Mouse (Mus musculus) embryonic facial prominence, embryonic 14.5 days (tissue): Measurements from ENCODE around the gene Kdm1a. TPM values are rescaled to one million over a fixed set of nuclear protein-coding genes. Genes with fewer than 3 reads are reported as not detected.

ENCODE experiments used
- ATAC-seq: fragments of 200-750 bp; cut with Nextera tagmentation; 2 replicates; pipeline ENCODE4 v1.8.0; 2017; ENCODE audit warnings: low read depth, moderate number of reproducible peaks, moderate TSS enrichment
- DNase-seq: peaks from one replicate; pipeline ENCODE4 v3.0.0-alpha.2; 2015; ENCODE audit warnings: low spot score
- H3K27ac ChIP-seq: fragments of 300-500 bp; sonication (generic); replicated peaks from 2 replicates; pipeline ENCODE4 v1.5.1; 2014; ENCODE audit warnings: low read depth, mild to moderate bottlenecking, low read length, moderate library complexity
- H3K27me3 ChIP-seq: fragments of 300-500 bp; sonication (generic); replicated peaks from 2 replicates; pipeline ENCODE4 v1.6.1; 2014; ENCODE audit warnings: low read length; ENCODE audit not compliant: control insufficient read depth, insufficient read depth
- H3K36me3 ChIP-seq: fragments of 300-500 bp; sonication (generic); 2 replicates; pipeline ENCODE4 v1.6.1; 2014; ENCODE audit warnings: low read length, mixed read lengths; ENCODE audit not compliant: control insufficient read depth, insufficient read depth
- H3K4me1 ChIP-seq: fragments of 300-500 bp; sonication (generic); 2 replicates; pipeline ENCODE4 v1.6.1; 2014; ENCODE audit warnings: antibody characterized with exemption, low read length; ENCODE audit not compliant: control insufficient read depth, insufficient read depth
- H3K4me2 ChIP-seq: fragments of 300-500 bp; sonication (generic); 2 replicates; pipeline ENCODE4 v1.6.1; 2014; ENCODE audit warnings: low read depth, mild to moderate bottlenecking, low read length, moderate library complexity, mixed read lengths
- H3K4me3 ChIP-seq: fragments of 300-500 bp; sonication (generic); 2 replicates; pipeline ENCODE4 v1.5.1; 2014; ENCODE audit warnings: low read depth, mild to moderate bottlenecking, low read length
- H3K9ac ChIP-seq: fragments of 300-500 bp; sonication (generic); 2 replicates; pipeline ENCODE4 v1.6.1; 2014; ENCODE audit warnings: low read depth, mild to moderate bottlenecking, low read length, moderate library complexity, mixed read lengths
- H3K9me3 ChIP-seq: fragments of 300-500 bp; sonication (generic); 2 replicates; pipeline ENCODE4 v1.6.1; 2016; ENCODE audit warnings: low read length; ENCODE audit not compliant: control insufficient read depth
- WGBS: fragments of 180-500 bp; shearing (Covaris S2); extraction: QIAGEN DNeasy Blood & Tissue Kit; methylation state at CpG from one replicate; pipeline ENCODE4 v1.1.7; 2014; 5-methylcytosine and 5-hydroxymethylcytosine counted together
- polyA plus RNA-seq: library from polyadenylated mRNA; unstranded; fragments of >200 nt; fragmentation: Nextera tagmentation; extraction: Ambion mirVana; gene quantifications from 2 replicates; pipeline ENCODE4 v1.2.1, GENCODE M21; 2014

Kdm1a gene
- polyA plus RNA-seq, 1 experiment from 2014 or later = 48.6 TPM

GRCm38 (mm10) chr4:136545151-136545550 lies 57.4 kb downstream of the Kdm1a start:
- Histone ChIP-seq H3K27ac (no peak overlapping the region), H3K4me1 (no peaks in the 10 kb centered on the region), H3K27me3 (no peaks in the 10 kb centered on the region), H3K9ac (no peak overlapping the region), H3K4me2 (no peak overlapping the region), H3K4me3 (no peak overlapping the region), H3K9me3 (no peaks in the 10 kb centered on the region), H3K36me3 (peaks cover 87% of the 10 kb centered on the region)
- DNase-seq (no peak), ATAC-seq (no peak)
- 90% methylated on average over 3 of the region's 3 CpGs for WGBS

- WGBS = 18% methylated on average over 4 of the region's 4 CpGs
- Histone ChIP-seq H3K4me1 (no peaks in the 10 kb centered on the region), H3K27ac (no peak overlapping the region), H3K4me3 (no peak overlapping the region), H3K36me3 (peaks cover 8% of the 10 kb centered on the region; the same call in 1 of the 2 replicates), H3K4me2 (no peak overlapping the region), H3K27me3 (no peaks in the 10 kb centered on the region), H3K9me3 (no peaks in the 10 kb centered on the region), H3K9ac (no peak overlapping the region)
- ATAC-seq (peak; percentile 83), DNase-seq (peak; percentile 82)
Observed at GRCm38 (mm10) chr4:136526412-136526811, 76.1 kb downstream of the Kdm1a start.

GRCm38 (mm10) chr4:136524309-136524708 lies 78.2 kb downstream of the Kdm1a start:
- Histone ChIP-seq H3K9ac (no peak overlapping the region), H3K4me1 (no peaks in the 10 kb centered on the region), H3K36me3 (peaks cover 5% of the 10 kb centered on the region; the same call in 1 of the 2 replicates), H3K4me3 (no peak overlapping the region), H3K4me2 (no peak overlapping the region), H3K9me3 (no peaks in the 10 kb centered on the region), H3K27ac (no peak overlapping the region), H3K27me3 (no peaks in the 10 kb centered on the region)
- DNase-seq = no peak
- no peak for ATAC-seq
- 83% methylated on average over 2 of the region's 2 CpGs for WGBS

GRCm38 (mm10) chr4:136521898-136522297 lies 80.6 kb downstream of the Kdm1a start:
- no peak overlapping the region for H3K9ac ChIP-seq
- DNase-seq = no peak
- WGBS = 75% methylated on average over 5 of the region's 5 CpGs
- no peaks in the 10 kb centered on the region for H3K9me3 ChIP-seq
- no peak overlapping the region for H3K4me2 ChIP-seq
- no peak overlapping the region for H3K4me3 ChIP-seq
- no peak for ATAC-seq
- 0 out of 2 replicates have a peak, but pooled peaks cover 5% of the 10 kb centered on the region for H3K36me3 ChIP-seq
- no peak overlapping the region for H3K27ac ChIP-seq
- no peaks in the 10 kb centered on the region for H3K4me1 ChIP-seq
- no peaks in the 10 kb centered on the region for H3K27me3 ChIP-seq

- Histone ChIP-seq H3K36me3 (0 out of 2 replicates have a peak, but pooled peaks cover 5% of the 10 kb centered on the region), H3K27me3 (no peaks in the 10 kb centered on the region), H3K9ac (no peak overlapping the region), H3K4me1 (no peaks in the 10 kb centered on the region; the same call in 1 of the 2 replicates), H3K27ac (no peak overlapping the region), H3K4me2 (no peak overlapping the region), H3K9me3 (no peaks in the 10 kb centered on the region), H3K4me3 (no peak overlapping the region)
- no peak for DNase-seq
- ATAC-seq = no peak
Observed at GRCm38 (mm10) chr4:136519866-136520265, 82.7 kb downstream of the Kdm1a start.

- WGBS = 91% methylated on average over 2 of the region's 2 CpGs
Observed at GRCm38 (mm10) chr4:136518576-136518975, 83.9 kb downstream of the Kdm1a start.

GRCm38 (mm10) chr4:136518141-136518540 lies 84.4 kb downstream of the Kdm1a start:
- Histone ChIP-seq H3K27me3 (no peaks in the 10 kb centered on the region), H3K4me2 (no peak overlapping the region), H3K4me1 (no peaks in the 10 kb centered on the region; the same call in 1 of the 2 replicates), H3K36me3 (0 out of 2 replicates have a peak, but pooled peaks cover 5% of the 10 kb centered on the region), H3K9me3 (no peaks in the 10 kb centered on the region), H3K9ac (no peak overlapping the region), H3K27ac (no peak overlapping the region), H3K4me3 (no peak overlapping the region)
- 87% methylated on average over 2 of the region's 2 CpGs for WGBS
- DNase-seq = no peak
- ATAC-seq = no peak

More at GRCm38 (mm10) chr4:136518576-136518975, 83.9 kb downstream of the Kdm1a start:
- Histone ChIP-seq H3K27me3 (no peaks in the 10 kb centered on the region), H3K4me2 (no peak overlapping the region), H3K36me3 (0 out of 2 replicates have a peak, but pooled peaks cover 5% of the 10 kb centered on the region), H3K9ac (no peak overlapping the region), H3K9me3 (no peaks in the 10 kb centered on the region), H3K27ac (no peak overlapping the region), H3K4me1 (no peaks in the 10 kb centered on the region; the same call in 1 of the 2 replicates), H3K4me3 (no peak overlapping the region)
- DNase-seq = no peak
- no peak for ATAC-seq

- Histone ChIP-seq H3K36me3 (no peaks in the 10 kb centered on the region), H3K27me3 (no peaks in the 10 kb centered on the region), H3K27ac (no peak overlapping the region), H3K4me3 (no peak overlapping the region), H3K9ac (no peak overlapping the region), H3K4me2 (no peak overlapping the region), H3K4me1 (peaks cover 16% of the 10 kb centered on the region), H3K9me3 (no peaks in the 10 kb centered on the region)
- DNase-seq (no peak), ATAC-seq (no peak)
Observed at GRCm38 (mm10) chr4:136512905-136513304, 89.6 kb downstream of the Kdm1a start.

- ATAC-seq = no peak
- no peaks in the 10 kb centered on the region for H3K27me3 ChIP-seq
- no peak overlapping the region for H3K9ac ChIP-seq
- peak; percentile 47 for DNase-seq
- no peaks in the 10 kb centered on the region for H3K9me3 ChIP-seq
- no peak overlapping the region for H3K4me2 ChIP-seq
- 0 out of 2 replicates have a peak overlapping the region, but pooled peaks have one; percentile 15 for H3K27ac ChIP-seq
- H3K36me3 ChIP-seq = no peaks in the 10 kb centered on the region
- H3K4me1 ChIP-seq = peaks cover 16% of the 10 kb centered on the region
- WGBS = 39% methylated on average over 4 of the region's 4 CpGs
- no peak overlapping the region for H3K4me3 ChIP-seq
Observed at GRCm38 (mm10) chr4:136511708-136512107, 90.8 kb downstream of the Kdm1a start.
